Mouse (Mus musculus) frontal cortex, adult 2 months (tissue): ENCODE data around the gene Lrrc15. TPM values are rescaled to one million over a fixed set of nuclear protein-coding genes. Genes with fewer than 3 reads are reported as not detected.

ENCODE experiments used
- DNase-seq, 2 experiments: peaks; one replicate each; pipeline ENCODE4 v3.0.0; 2022; ENCODE audit warnings: low spot score in 1 of 2; ENCODE audit errors: extremely low spot score in 1 of 2
- polyA plus RNA-seq: library from polyadenylated mRNA; depleted of rRNA; stranded (reverse); fragments of >200 nt; gene quantifications from 2 replicates; pipeline ENCODE4 v1.2.3, GENCODE M21; 2012; rRNA removed

Lrrc15 gene
- polyA plus RNA-seq, 1 experiment = not detected

DNA sequence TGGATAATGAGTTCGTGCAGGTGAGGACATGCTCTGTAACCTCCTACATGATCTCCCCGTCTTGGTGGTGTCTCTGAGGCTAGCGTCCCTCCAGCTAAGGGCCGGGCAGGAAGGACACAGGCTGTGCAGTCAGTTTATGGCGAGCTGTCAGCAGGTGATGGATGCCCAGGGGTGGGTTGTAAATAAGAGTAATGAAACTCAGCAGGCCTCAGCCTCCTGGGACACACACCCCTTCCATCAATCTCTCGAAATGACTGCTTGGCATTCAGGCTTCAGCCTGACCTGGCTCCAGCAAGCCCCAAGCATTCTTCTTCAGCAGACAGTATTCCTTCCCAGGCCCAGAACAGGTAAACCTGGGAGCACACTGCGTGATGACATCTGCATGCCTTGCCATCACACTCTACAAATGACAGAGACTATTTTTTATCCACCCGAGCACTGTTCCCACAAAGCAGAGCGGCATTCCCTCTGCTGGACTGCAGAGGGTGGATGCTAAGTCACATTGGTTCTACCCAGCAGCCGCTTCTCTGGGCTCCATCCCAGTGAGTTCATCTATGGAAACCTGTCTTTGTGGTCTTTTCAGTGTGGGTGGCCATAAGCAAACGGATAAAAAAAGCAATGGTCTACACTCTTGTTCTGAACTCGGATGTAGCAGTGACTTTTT, 38.9 kb downstream of the Lrrc15 start:
- DNase-seq = no peak

DNA sequence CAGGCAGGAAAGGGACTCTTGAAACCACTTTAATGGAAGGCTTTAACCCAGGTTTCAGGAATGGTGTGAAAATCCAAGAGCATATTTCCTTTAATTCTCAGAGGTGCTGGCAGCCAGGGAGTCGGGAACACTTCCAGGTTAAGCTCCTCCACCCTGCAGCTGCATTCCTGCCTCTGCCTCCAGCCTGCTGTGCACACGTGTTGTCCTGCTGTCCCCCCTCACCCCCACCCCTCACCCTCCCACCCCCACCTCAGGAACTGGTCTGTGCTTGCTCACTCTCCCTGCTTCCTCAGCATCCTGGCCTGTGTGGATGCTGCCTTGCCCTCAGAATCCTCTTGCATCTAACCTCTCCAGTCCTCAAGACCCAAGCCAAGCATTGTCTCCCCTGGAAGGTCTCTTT, 41.4 kb downstream of the Lrrc15 start:
- no peak for DNase-seq

DNA sequence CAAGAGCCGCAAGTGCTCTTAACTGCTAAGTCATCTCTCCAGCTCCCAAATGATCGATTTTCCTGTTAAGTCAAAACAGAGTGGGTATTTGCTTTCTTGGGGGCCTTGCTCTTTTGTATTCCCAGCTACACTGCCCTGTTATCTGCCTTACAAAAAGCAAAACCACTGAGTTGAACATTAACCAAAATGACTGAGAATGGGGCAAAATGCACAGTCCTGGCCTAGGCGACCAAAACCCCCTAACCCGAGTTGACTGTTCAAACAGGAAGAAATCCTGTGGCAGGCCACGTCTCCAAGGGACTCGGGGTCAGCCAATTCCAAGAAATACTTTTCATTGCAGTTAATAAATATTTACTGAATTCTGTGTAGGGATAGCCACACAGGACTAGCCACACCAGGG, 44.3 kb downstream of the Lrrc15 start:
- DNase-seq = no peak

- peak; percentile 21 to 93 for DNase-seq
These were observed 46.9 kb downstream of the Lrrc15 start for GRCm38 (mm10) chr16:30236091-30236699.

DNA sequence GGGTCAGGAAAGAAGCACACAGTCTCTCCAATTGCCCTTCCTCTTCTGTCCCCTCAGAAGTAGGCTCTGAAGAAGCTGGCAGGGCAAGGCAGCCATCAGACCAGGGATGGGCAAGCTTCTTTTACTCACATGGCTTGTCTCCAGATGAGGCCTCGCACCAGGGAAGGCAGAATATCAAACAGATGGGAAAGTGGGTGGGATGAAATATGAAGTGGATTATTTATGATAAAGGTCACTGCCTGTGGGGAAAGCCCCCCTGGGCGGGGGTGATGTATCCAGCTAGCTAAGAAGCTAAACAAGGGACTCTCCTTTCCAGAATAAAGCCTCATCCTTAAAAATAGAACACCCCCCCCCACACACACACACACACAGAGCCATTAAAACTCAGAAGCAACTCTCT, 47.5 kb downstream of the Lrrc15 start:
- peak in 1 of 2 experiments; percentile 38 for DNase-seq

GRCm38 (mm10) chr16:30234636-30235546, 48.2 kb downstream of the Lrrc15 start:
- no peak for DNase-seq

DNA sequence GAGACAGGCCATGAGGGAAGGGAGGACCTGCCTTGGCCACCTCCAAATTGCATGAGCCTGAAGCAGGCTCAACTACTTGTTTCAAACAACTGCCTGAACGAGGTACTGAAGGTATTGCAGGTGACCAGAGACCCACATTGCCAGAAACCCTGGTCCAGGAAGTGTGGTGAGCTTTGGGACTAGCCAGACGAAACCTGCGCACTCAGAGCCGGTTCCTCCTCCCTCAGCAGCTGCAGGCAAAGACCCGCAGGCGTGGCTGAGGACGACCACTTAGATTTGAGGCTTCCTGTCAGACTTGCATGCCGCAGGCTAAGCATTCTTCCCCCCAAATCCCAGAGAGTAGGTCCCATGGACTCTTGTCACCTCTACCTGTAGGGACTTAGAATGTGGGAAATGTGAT, 49.0 kb downstream of the Lrrc15 start:
- DNase-seq = no peak

DNA sequence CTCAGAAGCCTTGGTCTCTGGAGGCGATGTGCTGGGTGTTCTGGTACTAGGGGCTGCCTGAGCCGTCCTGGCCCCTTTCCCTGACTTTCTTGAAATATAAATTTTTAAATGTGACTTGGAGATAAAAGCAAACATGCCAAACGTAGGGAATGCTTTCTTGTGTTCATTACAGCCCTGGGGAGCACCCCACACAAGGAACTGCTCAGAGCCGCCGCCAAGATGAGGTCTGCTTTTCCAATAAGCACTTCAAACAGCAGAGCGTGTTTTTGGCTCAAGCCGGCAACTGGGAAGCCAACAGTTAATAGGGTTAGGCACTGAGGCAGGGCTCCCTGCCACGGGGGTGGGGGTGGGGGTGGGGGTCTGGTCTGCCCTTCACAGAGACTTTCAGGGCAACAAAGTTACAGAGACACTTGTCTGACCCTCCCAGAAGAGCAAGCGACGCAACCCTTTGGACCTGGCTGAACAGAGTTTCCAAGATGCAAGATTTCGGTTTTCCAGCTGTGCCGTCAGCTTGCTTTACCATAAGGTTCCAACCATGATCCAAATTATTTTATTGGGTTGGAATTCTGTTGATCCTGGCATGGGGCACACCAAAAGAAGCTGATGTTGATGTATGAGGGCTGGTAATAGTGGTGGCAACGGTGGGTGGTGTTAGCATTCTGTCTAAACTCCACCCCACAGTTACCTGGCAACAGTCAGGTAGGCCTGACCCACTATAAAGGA, 51.0 kb downstream of the Lrrc15 start:
- DNase-seq = no peak

- no peak for DNase-seq
These were observed 55.7 kb downstream of the Lrrc15 start for GRCm38 (mm10) chr16:30227352-30227751.

DNA sequence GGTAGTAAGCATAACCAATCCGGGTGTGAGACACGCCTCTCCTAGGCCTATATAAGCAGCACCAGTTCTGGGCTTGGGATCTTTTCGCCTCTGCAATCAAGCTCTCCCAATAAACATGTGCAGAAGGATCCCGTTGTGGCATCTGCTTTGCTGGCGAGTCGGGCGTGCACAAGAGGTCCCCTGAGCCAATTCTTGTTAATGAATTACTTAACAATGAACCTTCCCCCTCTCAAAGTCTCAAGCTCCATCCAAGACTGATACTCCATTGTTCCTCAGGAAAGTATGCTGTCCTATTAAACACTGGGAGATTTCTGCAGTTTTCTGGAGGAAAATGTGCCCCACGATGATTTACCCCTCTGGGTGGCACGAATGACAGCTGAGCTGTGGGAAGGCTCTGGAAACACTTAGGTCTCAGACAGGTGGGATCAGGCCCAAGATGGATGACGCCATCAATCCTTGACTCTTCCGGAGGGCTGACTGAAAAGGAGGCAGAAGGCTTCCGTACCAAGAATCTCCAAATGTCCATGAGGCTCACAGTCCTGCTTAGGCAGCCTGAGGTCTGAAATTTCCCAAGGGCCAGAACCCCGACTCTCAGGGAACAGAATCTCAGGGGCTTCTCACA, 61.8 kb downstream of the Lrrc15 start:
- no peak for DNase-seq

Other genes starting within 250 kb of the Lrrc15 start
- gene Hes1, start 218.9 kb downstream of the Lrrc15 start, polyA plus RNA-seq = 25.2 and 25.6 TPM in 2 replicates
- gene Cpn2, start 15.8 kb downstream of the Lrrc15 start, polyA plus RNA-seq = not detected in 2 replicates
- 0.57 and 0.90 TPM in 2 replicates for gene Gp5, start 27.5 kb upstream of the Lrrc15 start, polyA plus RNA-seq
- gene Atp13a3, start 122.7 kb upstream of the Lrrc15 start, polyA plus RNA-seq = 26.9 and 29.3 TPM in 2 replicates